Mouse (Mus musculus) embryonic fibroblast, embryonic 13.5 days (primary cell): ENCODE measurements around the gene Ubac2.

Experiments
- CTCF ChIP-seq: IDR thresholded peaks from 2 replicates; pipeline ENCODE4 v1.5.1; 2011; ENCODE audit warnings: mild to moderate bottlenecking, control low read depth, low read length, moderate library complexity, borderline replicate concordance; ENCODE audit not compliant: insufficient read depth
- POLR2A ChIP-seq: IDR thresholded peaks from 2 replicates; pipeline ENCODE4 v1.6.1; 2011; ENCODE audit warnings: low read depth, mild to moderate bottlenecking, control low read depth, low read length, moderate library complexity

DNA sequence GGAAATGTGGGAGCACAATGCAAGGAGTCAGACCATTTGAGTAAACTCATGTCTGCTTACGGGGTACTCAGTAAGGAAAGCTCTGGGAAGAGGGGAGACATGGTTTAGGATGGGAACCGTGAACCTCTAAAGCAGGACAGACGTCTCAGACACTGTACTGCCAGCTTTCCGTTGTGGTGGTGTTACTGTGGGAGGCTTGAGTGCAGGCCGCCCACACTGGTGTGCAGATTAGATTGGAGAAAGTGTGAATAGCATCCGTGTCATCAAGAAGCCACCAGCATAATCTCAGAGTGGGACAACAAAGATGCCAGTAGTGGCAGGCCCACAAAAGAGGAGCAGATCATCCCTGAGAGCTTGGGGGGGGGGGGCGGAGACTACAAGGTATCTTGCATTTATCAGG, 123.8 kb downstream of the Ubac2 start:
- TF ChIP-seq CTCF (no peak), POLR2A (no peak)
